Mouse (Mus musculus) hindbrain, postnatal 0 days (tissue): ENCODE data around the gene Mtmr12. TPM values are rescaled to one million over a fixed set of nuclear protein-coding genes. Genes with fewer than 3 reads are reported as not detected.
A peak's percentile ranks its signal among the peaks of the same experiment; 100 is the strongest.
"Not testable (repeated sequence)": the region's sequence is repeated elsewhere in the genome, so short reads cannot be mapped to it uniquely, and the experiment has no call there.

Experiments
- ATAC-seq: fragments of 200-750 bp; cut with Nextera tagmentation; 2 replicates; pipeline ENCODE4 v1.8.0; 2017; ENCODE audit warnings: mild to moderate bottlenecking, moderate TSS enrichment, moderate library complexity
- DNase-seq: peaks from one replicate; pipeline ENCODE4 v3.0.0-alpha.2; 2015; ENCODE audit warnings: low spot score
- H3K27ac ChIP-seq: fragments of 300-500 bp; sonication (generic); 2 replicates; pipeline ENCODE4 v1.5.1; 2014; ENCODE audit warnings: mild to moderate bottlenecking
- H3K27me3 ChIP-seq: fragments of 300-500 bp; sonication (generic); 2 replicates; pipeline ENCODE4 v1.6.1; 2014; ENCODE audit warnings: low read length, mixed read lengths; ENCODE audit not compliant: insufficient read depth
- H3K36me3 ChIP-seq: fragments of 300-500 bp; sonication (generic); 2 replicates; pipeline ENCODE4 v1.6.1; 2014; ENCODE audit warnings: low read length, mixed read lengths; ENCODE audit not compliant: insufficient read depth
- H3K4me1 ChIP-seq: fragments of 300-500 bp; sonication (generic); 2 replicates; pipeline ENCODE4 v1.6.1; 2014; ENCODE audit warnings: antibody characterized with exemption, low read length, mixed read lengths; ENCODE audit not compliant: insufficient read depth
- H3K4me2 ChIP-seq: fragments of 300-500 bp; sonication (generic); 2 replicates; pipeline ENCODE4 v1.6.1; 2014; ENCODE audit warnings: low read depth, mild to moderate bottlenecking, low read length, moderate library complexity, mixed read lengths
- H3K4me3 ChIP-seq: fragments of 300-500 bp; sonication (generic); 2 replicates; pipeline ENCODE4 v1.5.1; 2014; ENCODE audit warnings: low read length
- H3K9ac ChIP-seq: fragments of 300-500 bp; sonication (generic); replicated peaks from 2 replicates; pipeline ENCODE4 v1.6.1; 2014; ENCODE audit warnings: mild to moderate bottlenecking, low read length, moderate library complexity, mixed read lengths
- H3K9me3 ChIP-seq: fragments of 300-500 bp; sonication (generic); 2 replicates; pipeline ENCODE4 v1.6.1; 2016; ENCODE audit warnings: low read length, mixed read lengths
- CTCF ChIP-seq: IDR thresholded peaks from 2 replicates; pipeline ENCODE4 v1.5.1; 2016; ENCODE audit warnings: antibody characterized with exemption, control low read depth, low read depth
- WGBS: fragments of 180-500 bp; shearing (Covaris S2); extraction: QIAGEN DNeasy Blood & Tissue Kit; methylation state at CpG from one replicate; pipeline ENCODE4 v1.1.7; 2014; 5-methylcytosine and 5-hydroxymethylcytosine counted together
- polyA plus RNA-seq: library from polyadenylated mRNA; unstranded; fragments of >200 nt; fragmentation: Nextera tagmentation; extraction: Ambion mirVana; gene quantifications from 2 replicates; pipeline ENCODE4 v1.2.1, GENCODE M21; 2015
- total RNA-seq: library from RNA; depleted of rRNA; stranded (reverse); fragments of >200 nt; gene quantifications from 2 replicates; pipeline ENCODE4 v1.2.3, GENCODE M21; 2014

Gene Mtmr12
- total and polyA plus RNA-seq, 2 experiments from 2014 or later = 5.7 to 12.6 TPM

- no peak for DNase-seq
These were observed 7.4 kb downstream of the Mtmr12 start for GRCm38 (mm10) chr15:12212266-12212665.

GRCm38 (mm10) chr15:12214531-12215414 is 9.9 kb downstream of the Mtmr12 start:
- no peaks in the 10 kb centered on the region for H3K27me3 ChIP-seq
- no peak for TF ChIP-seq CTCF

More at GRCm38 (mm10) chr15:12212266-12212665, 7.4 kb downstream of the Mtmr12 start:
- Histone ChIP-seq H3K9ac (no peak overlapping the region), H3K4me2 (no peak overlapping the region), H3K27ac (no peak overlapping the region), H3K36me3 (no peaks in the 10 kb centered on the region), H3K4me3 (no peak overlapping the region), H3K4me1 (peaks cover 9% of the 10 kb centered on the region), H3K9me3 (no peaks in the 10 kb centered on the region), H3K27me3 (no peaks in the 10 kb centered on the region)
- TF ChIP-seq CTCF = no peak
- 79% methylated on average over 1 of the region's 1 CpGs for WGBS
- ATAC-seq = no peak

GRCm38 (mm10) chr15:12215415-12215718 is 10.5 kb downstream of the Mtmr12 start:
- no peak overlapping the region for H3K9ac ChIP-seq
- ATAC-seq (peak; percentile 28; the same call in 1 of the 2 replicates), DNase-seq (no peak)
- H3K4me3 ChIP-seq = no peak overlapping the region
- no peaks in the 10 kb centered on the region for H3K9me3 ChIP-seq
- H3K27ac ChIP-seq = no peak overlapping the region; the same call in 1 of the 2 replicates
- WGBS = 79% methylated on average over 5 of the region's 5 CpGs
- no peak overlapping the region for H3K4me2 ChIP-seq
- H3K27me3 ChIP-seq = no peaks in the 10 kb centered on the region
- H3K4me1 ChIP-seq = peaks cover 9% of the 10 kb centered on the region
- H3K36me3 ChIP-seq = no peaks in the 10 kb centered on the region
- TF ChIP-seq CTCF = no peak

More at GRCm38 (mm10) chr15:12214531-12215414, 9.9 kb downstream of the Mtmr12 start:
- H3K9ac ChIP-seq = no peak overlapping the region
- 61% methylated on average over 14 of the region's 14 CpGs for WGBS
- DNase-seq (no peak), ATAC-seq (no peak)
- no peak overlapping the region for H3K4me3 ChIP-seq
- peaks cover 9% of the 10 kb centered on the region for H3K4me1 ChIP-seq
- no peaks in the 10 kb centered on the region for H3K9me3 ChIP-seq
- H3K36me3 ChIP-seq = no peaks in the 10 kb centered on the region
- H3K27ac ChIP-seq = no peak overlapping the region; the same call in 1 of the 2 replicates
- no peak overlapping the region for H3K4me2 ChIP-seq

- peaks cover 9% of the 10 kb centered on the region for H3K4me1 ChIP-seq
- 94% methylated on average over 8 of the region's 8 CpGs for WGBS
- no peak overlapping the region for H3K9ac ChIP-seq
These were observed 11.3 kb downstream of the Mtmr12 start for GRCm38 (mm10) chr15:12216119-12216518.

GRCm38 (mm10) chr15:12216798-12217197 is 12.0 kb downstream of the Mtmr12 start:
- H3K27me3 ChIP-seq = no peaks in the 10 kb centered on the region
- no peaks in the 10 kb centered on the region for H3K9me3 ChIP-seq
- ATAC-seq = no peak
- no peak overlapping the region for H3K27ac ChIP-seq
- DNase-seq = no peak
- H3K36me3 ChIP-seq = no peaks in the 10 kb centered on the region
- H3K4me3 ChIP-seq = no peak overlapping the region
- no peak overlapping the region for H3K9ac ChIP-seq
- 72% methylated on average over 13 of the region's 13 CpGs for WGBS
- no peak for TF ChIP-seq CTCF
- H3K4me2 ChIP-seq = no peak overlapping the region
- peaks cover 9% of the 10 kb centered on the region for H3K4me1 ChIP-seq

More at GRCm38 (mm10) chr15:12216119-12216518, 11.3 kb downstream of the Mtmr12 start:
- H3K9me3 ChIP-seq = no peaks in the 10 kb centered on the region
- no peak for DNase-seq
- no peaks in the 10 kb centered on the region for H3K27me3 ChIP-seq
- no peak for ATAC-seq
- H3K4me2 ChIP-seq = no peak overlapping the region
- TF ChIP-seq CTCF = no peak
- H3K36me3 ChIP-seq = no peaks in the 10 kb centered on the region
- no peak overlapping the region for H3K4me3 ChIP-seq
- no peak overlapping the region for H3K27ac ChIP-seq

GRCm38 (mm10) chr15:12217332-12217731 is 12.5 kb downstream of the Mtmr12 start:
- not testable (repeated sequence) for H3K4me1 ChIP-seq, H3K27me3 ChIP-seq, H3K4me3 ChIP-seq, H3K9ac ChIP-seq, H3K9me3 ChIP-seq, H3K27ac ChIP-seq, ATAC-seq, DNase-seq, H3K4me2 ChIP-seq, H3K36me3 ChIP-seq
- 85% methylated on average over 3 of the region's 3 CpGs for WGBS

- no peak overlapping the region for H3K9ac ChIP-seq
- TF ChIP-seq CTCF = no peak
- ATAC-seq = peak; percentile 30; the same call in 1 of the 2 replicates
- DNase-seq = no peak
- no peak overlapping the region for H3K4me2 ChIP-seq
- no peak overlapping the region for H3K4me3 ChIP-seq
- WGBS = 29% methylated on average over 5 of the region's 5 CpGs
- no peaks in the 10 kb centered on the region for H3K27me3 ChIP-seq
- no peak overlapping the region for H3K27ac ChIP-seq
- H3K36me3 ChIP-seq = no peaks in the 10 kb centered on the region
- peaks cover 9% of the 10 kb centered on the region for H3K4me1 ChIP-seq
- no peaks in the 10 kb centered on the region for H3K9me3 ChIP-seq
These were observed 13.0 kb downstream of the Mtmr12 start for GRCm38 (mm10) chr15:12217849-12218248.
